Mouse (Mus musculus): ENCODE results near the gene Gm6763. TPM values are rescaled to one million over a fixed set of nuclear protein-coding genes. Genes with fewer than 3 reads are reported as not detected.
"Not testable (repeated sequence)": the region's sequence is repeated elsewhere in the genome, so short reads cannot be mapped to it uniquely, and the experiment has no call there.

The Gm6763 gene
- not detected for polyA plus RNA-seq (2012; fragmentation: generic; extraction: Trizol)

GRCm38 (mm10) chr10:104151197-104151596, at the start of gene Gm6763:
Gene Gm6763, plus strand, starts transcription at chr10:104151497.
- H3K27me3 ChIP-seq (ENCODE audit: control insufficient read depth, insufficient read depth, insufficient read length); H3K36me3 ChIP-seq (ENCODE audit: control insufficient read depth, insufficient read depth); H3ac ChIP-seq (ENCODE audit: control insufficient read depth, insufficient read length); H3K4me3 ChIP-seq; H3K79me2 ChIP-seq (ENCODE audit: control insufficient read depth, insufficient read depth); H3K4me2 ChIP-seq (ENCODE audit: low read depth): not testable (repeated sequence)

GRCm38 (mm10) chr10:104110044-104110443, 41.3 kb upstream of the Gm6763 start:
- H3K79me2 ChIP-seq (ENCODE audit: control insufficient read depth, insufficient read depth): no peaks in the 10 kb centered on the region
- no peak overlapping the region for H3ac ChIP-seq (ENCODE audit: control insufficient read depth, insufficient read length)
- TF ChIP-seq USF1 (IDR thresholded peaks at IDR 0.05; ENCODE audit: low read depth): no peak
- no peak for TF ChIP-seq MAX (IDR thresholded peaks at IDR 0.05; ENCODE audit: low read depth)
- no peak for TF ChIP-seq TCF12 (IDR thresholded peaks at IDR 0.05; ENCODE audit: insufficient read depth, poor library complexity, severe bottlenecking)
- no peak for TF ChIP-seq E2F4 (IDR thresholded peaks at IDR 0.05; ENCODE audit: insufficient read depth)
- no peak for TF ChIP-seq POLR2AphosphoS2 (IDR thresholded peaks at IDR 0.05; ENCODE audit: insufficient read length, low read depth)
- no peak for TF ChIP-seq MYOG (IDR thresholded peaks at IDR 0.05; ENCODE audit: control insufficient read depth in 1 of 3, insufficient read depth in 1 of 3, insufficient read length in 2 of 3, low read depth in 2 of 3)
- no peak for TF ChIP-seq SRF (IDR thresholded peaks at IDR 0.05; ENCODE audit: control insufficient read depth, insufficient read length, low read depth)
- TF ChIP-seq REST (IDR thresholded peaks at IDR 0.05; ENCODE audit: insufficient read depth, insufficient read length): no peak
- TF ChIP-seq MYOD1 (IDR thresholded peaks at IDR 0.05; ENCODE audit: control insufficient read depth in 1 of 3, insufficient read length in 2 of 3, low read depth in 2 of 3): no peak
- no peak for TF ChIP-seq TCF3 (IDR thresholded peaks at IDR 0.05; ENCODE audit: insufficient read length, low read depth)
- no peak for TF ChIP-seq CEBPB (IDR thresholded peaks at IDR 0.05; ENCODE audit: insufficient read depth, poor library complexity, severe bottlenecking)
- TF ChIP-seq POLR2A (IDR thresholded peaks at IDR 0.05; ENCODE audit: insufficient read length, low read depth): no peak
- no peaks in the 10 kb centered on the region for H3K36me3 ChIP-seq (ENCODE audit: control insufficient read depth, insufficient read depth)
- H3K4me2 ChIP-seq (ENCODE audit: low read depth): no peak overlapping the region
- H3K27me3 ChIP-seq (ENCODE audit: control insufficient read depth, insufficient read depth, insufficient read length): no peaks in the 10 kb centered on the region
- H3K4me3 ChIP-seq: no peak overlapping the region

GRCm38 (mm10) chr10:104118312-104118711, 33.0 kb upstream of the Gm6763 start:
- H3K36me3 ChIP-seq (ENCODE audit: control insufficient read depth, insufficient read depth): no peaks in the 10 kb centered on the region
- no peaks in the 10 kb centered on the region for H3K27me3 ChIP-seq (ENCODE audit: control insufficient read depth, insufficient read depth, insufficient read length)
- H3K4me2 ChIP-seq (ENCODE audit: low read depth): no peak overlapping the region
- TF ChIP-seq REST (IDR thresholded peaks at IDR 0.05; ENCODE audit: insufficient read depth, insufficient read length) (no peak), E2F4 (IDR thresholded peaks at IDR 0.05; ENCODE audit: insufficient read depth) (no peak), MYOG (IDR thresholded peaks at IDR 0.05; ENCODE audit: control insufficient read depth in 1 of 3, insufficient read depth in 1 of 3, insufficient read length in 2 of 3, low read depth in 2 of 3) (no peak), MAX (IDR thresholded peaks at IDR 0.05; ENCODE audit: low read depth) (no peak), USF1 (IDR thresholded peaks at IDR 0.05; ENCODE audit: low read depth) (no peak), POLR2A (IDR thresholded peaks at IDR 0.05; ENCODE audit: insufficient read length, low read depth) (no peak)
- no peak overlapping the region for H3ac ChIP-seq (ENCODE audit: control insufficient read depth, insufficient read length)
- H3K4me3 ChIP-seq: no peak overlapping the region
- H3K79me2 ChIP-seq (ENCODE audit: control insufficient read depth, insufficient read depth): no peaks in the 10 kb centered on the region

- not testable (repeated sequence) for H3K79me2 ChIP-seq (ENCODE audit: control insufficient read depth, insufficient read depth); H3K4me3 ChIP-seq; H3K36me3 ChIP-seq (ENCODE audit: control insufficient read depth, insufficient read depth); H3K27me3 ChIP-seq (ENCODE audit: control insufficient read depth, insufficient read depth, insufficient read length); H3ac ChIP-seq (ENCODE audit: control insufficient read depth, insufficient read length); H3K4me2 ChIP-seq (ENCODE audit: low read depth)
Observed at GRCm38 (mm10) chr10:104142687-104143086, 8.6 kb upstream of the Gm6763 start, which contains the start of gene Gm21293. Gene Gm21293, plus strand, starts transcription at chr10:104142987.

GRCm38 (mm10) chr10:104159706-104160105, 8.4 kb downstream of the Gm6763 start, which contains the start of gene Gm8764:
Gene Gm8764, plus strand, starts transcription at chr10:104160006.
- H3K4me3 ChIP-seq; H3K79me2 ChIP-seq (ENCODE audit: control insufficient read depth, insufficient read depth); H3K4me2 ChIP-seq (ENCODE audit: low read depth); H3K27me3 ChIP-seq (ENCODE audit: control insufficient read depth, insufficient read depth, insufficient read length); H3ac ChIP-seq (ENCODE audit: control insufficient read depth, insufficient read length); H3K36me3 ChIP-seq (ENCODE audit: control insufficient read depth, insufficient read depth): not testable (repeated sequence)

- H3K36me3 ChIP-seq (ENCODE audit: control insufficient read depth, insufficient read depth); H3K4me3 ChIP-seq; H3K27me3 ChIP-seq (ENCODE audit: control insufficient read depth, insufficient read depth, insufficient read length); H3ac ChIP-seq (ENCODE audit: control insufficient read depth, insufficient read length); H3K4me2 ChIP-seq (ENCODE audit: low read depth); H3K79me2 ChIP-seq (ENCODE audit: control insufficient read depth, insufficient read depth): not testable (repeated sequence)
Observed at GRCm38 (mm10) chr10:104168215-104168614, 16.9 kb downstream of the Gm6763 start, which contains the start of gene Gm21304. Gene Gm21304, plus strand, starts transcription at chr10:104168515.

GRCm38 (mm10) chr10:104176724-104177123, 25.4 kb downstream of the Gm6763 start, which contains the start of gene Gm21312:
Gene Gm21312, plus strand, starts transcription at chr10:104177024.
- not testable (repeated sequence) for H3ac ChIP-seq (ENCODE audit: control insufficient read depth, insufficient read length); H3K27me3 ChIP-seq (ENCODE audit: control insufficient read depth, insufficient read depth, insufficient read length); H3K4me2 ChIP-seq (ENCODE audit: low read depth); H3K36me3 ChIP-seq (ENCODE audit: control insufficient read depth, insufficient read depth); H3K4me3 ChIP-seq; H3K79me2 ChIP-seq (ENCODE audit: control insufficient read depth, insufficient read depth)

- not testable (repeated sequence) for H3K27me3 ChIP-seq (ENCODE audit: control insufficient read depth, insufficient read depth, insufficient read length); H3K4me3 ChIP-seq; H3ac ChIP-seq (ENCODE audit: control insufficient read depth, insufficient read length); H3K36me3 ChIP-seq (ENCODE audit: control insufficient read depth, insufficient read depth); H3K4me2 ChIP-seq (ENCODE audit: low read depth); H3K79me2 ChIP-seq (ENCODE audit: control insufficient read depth, insufficient read depth)
Observed at GRCm38 (mm10) chr10:104185233-104185632, 33.9 kb downstream of the Gm6763 start, which contains the start of gene Gm20765. Gene Gm20765, plus strand, starts transcription at chr10:104185533.

- not testable (repeated sequence) for H3K79me2 ChIP-seq (ENCODE audit: control insufficient read depth, insufficient read depth); H3K36me3 ChIP-seq (ENCODE audit: control insufficient read depth, insufficient read depth); H3K4me3 ChIP-seq; H3K27me3 ChIP-seq (ENCODE audit: control insufficient read depth, insufficient read depth, insufficient read length); H3ac ChIP-seq (ENCODE audit: control insufficient read depth, insufficient read length); H3K4me2 ChIP-seq (ENCODE audit: low read depth)
Observed at GRCm38 (mm10) chr10:104193742-104194141, 42.4 kb downstream of the Gm6763 start, which contains the start of gene Gm4340. Gene Gm4340, plus strand, starts transcription at chr10:104194042.

Data from myocyte (in vitro differentiated cells).